Mouse (Mus musculus) sigmoid colon, adult 10 weeks (tissue): ENCODE data around the gene Ncam2. TPM values are rescaled to one million over a fixed set of nuclear protein-coding genes. Genes with fewer than 3 reads are reported as not detected.

ENCODE experiments used
- polyA plus RNA-seq: library from polyadenylated mRNA; stranded (reverse); fragments of 350-450 nt; fragmentation: Illumina TruSeq; extraction: RNeasy Lipid Tissue Mini Kit (QIAGEN cat#74804); gene quantifications from one replicate; pipeline ENCODE4 v1.2.3, GENCODE M21; 2014; ENCODE audit warnings: low read depth, low replicate concordance

Gene Ncam2
- 3.1 TPM for polyA plus RNA-seq

GRCm38 (mm10) chr16:81200201-81201071 lies at the start of gene Ncam2:
TSS of gene Ncam2 (plus strand) at chr16:81200697.

